Mouse (Mus musculus): ENCODE results near the gene C1s2.

- TF ChIP-seq CTCF (IDR thresholded peaks at IDR 0.05; ENCODE audit: low read depth) (no peak), EP300 (IDR thresholded peaks at IDR 0.05; ENCODE audit: low read depth) (no peak)
Measured at GRCm38 (mm10) chr6:124661156-124661806, 25.4 kb upstream of the C1s2 start.
